Mouse (Mus musculus) ES-Bruce4 (cell line): ENCODE measurements at regions not wholly inside any gene's neighbourhood (a gene's known extent, or its start where the extent isn't known, plus 50 kb on each side); places are given as distances from the start of the nearest gene placed in this dataset.

ENCODE experiments used
- CTCF ChIP-seq: IDR thresholded peaks from one replicate; pipeline ENCODE4 v1.8.1; 2011; ENCODE audit warnings: low read depth, low read length
- EP300 ChIP-seq: IDR thresholded peaks from 2 replicates; pipeline ENCODE4 v1.6.1; 2011; ENCODE audit warnings: low read depth, low read length; ENCODE audit not compliant: insufficient read depth
- POLR2A ChIP-seq: IDR thresholded peaks from one replicate; pipeline ENCODE4 v1.8.1; 2011; ENCODE audit warnings: low read length; ENCODE audit not compliant: insufficient read depth

GRCm38 (mm10) chr11:18531264-18532110 lies 487.3 kb downstream of the Meis1 start:
- TF ChIP-seq POLR2A (no peak), CTCF (no peak), EP300 (no peak)
